Mouse (Mus musculus): ENCODE measurements around the gene Cd151.

- TF ChIP-seq POLR2A (IDR thresholded peaks at IDR 0.05; ENCODE audit: borderline replicate concordance, extremely low read depth, low read depth, low read length) (peak; percentile 62; the same call in 1 of the 2 replicates), CTCF (IDR thresholded peaks at IDR 0.05; ENCODE audit: insufficient read depth, low read length) (no peak)
Measured at GRCm38 (mm10) chr7:141455610-141456314, 11.4 kb upstream of the Cd151 start.

Measured in lung, adult 2 months (tissue).